Mouse (Mus musculus): ENCODE measurements at regions not wholly inside any gene's neighbourhood (a gene's known extent, or its start where the extent isn't known, plus 50 kb on each side); places are given as distances from the start of the nearest gene placed in this dataset.

- no peak for TF ChIP-seq POLR2A (IDR thresholded peaks at IDR 0.05; ENCODE audit: control insufficient read depth, extremely low read depth, insufficient read depth, low read length, poor library complexity)
- no peak for TF ChIP-seq CTCF (IDR thresholded peaks at IDR 0.05; ENCODE audit: borderline replicate concordance, control insufficient read depth, extremely low read depth, insufficient read depth, low read length, poor library complexity)
Measured at GRCm38 (mm10) chr12:13009470-13009869, 67.8 kb upstream of the Mycn start.
